Mouse (Mus musculus): ENCODE measurements around the gene Mtus2. TPM values are rescaled to one million over a fixed set of nuclear protein-coding genes. Genes with fewer than 3 reads are reported as not detected.
A peak's percentile ranks its signal among the peaks of the same experiment; 100 is the strongest.

Mtus2 gene
- polyA plus RNA-seq, 1 experiment from 2014 or later, result 8.1 TPM

DNA sequence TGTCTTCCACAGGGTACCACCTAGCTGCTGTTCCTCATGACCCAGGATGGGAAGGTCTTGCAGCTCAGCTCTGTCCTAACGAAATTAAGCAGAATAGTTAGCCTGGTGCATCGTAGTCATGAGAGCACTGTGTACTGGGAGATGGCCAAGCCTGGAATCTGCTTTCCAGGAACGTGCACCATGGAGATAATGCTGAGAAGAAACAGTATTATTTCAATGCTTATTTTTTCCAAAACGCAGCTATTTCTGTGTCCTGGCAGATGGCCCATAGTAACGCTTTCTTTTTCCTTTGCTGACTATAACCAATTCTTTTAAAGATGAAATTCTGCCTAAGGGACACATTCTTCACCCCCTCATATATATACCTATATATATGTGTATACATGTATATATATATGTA, 108.1 kb downstream of the Mtus2 start:
- Histone ChIP-seq H3K9me3 (ENCODE audit: control insufficient read depth, low read length) (peaks cover 5% of the 10 kb centered on the region; the same call in 1 of the 2 replicates), H3K4me2 (ENCODE audit: low read depth, low read length, severe bottlenecking) (no peak overlapping the region), H3K4me1 (replicated peaks; ENCODE audit: control insufficient read depth, insufficient read depth, low read length) (no peaks in the 10 kb centered on the region), H3K9ac (ENCODE audit: low read length) (no peak overlapping the region), H3K36me3 (ENCODE audit: control insufficient read depth, insufficient read depth, low read length) (no peaks in the 10 kb centered on the region), H3K27ac (ENCODE audit: low read depth, low read length) (no peak overlapping the region), H3K27me3 (ENCODE audit: control insufficient read depth, insufficient read depth, low read length) (no peaks in the 10 kb centered on the region), H3K4me3 (ENCODE audit: low read depth, low read length) (no peak overlapping the region)
- DNase-seq (ENCODE audit: low spot score) (no peak), ATAC-seq (replicated peaks; ENCODE audit: low FRiP score) (no peak)
- 72% methylated on average over 5 of the region's 5 CpGs for WGBS

GRCm38 (mm10) chr5:148069909-148070308, 112.8 kb downstream of the Mtus2 start:
- ATAC-seq (replicated peaks; ENCODE audit: low FRiP score), result no peak
- H3K27me3 ChIP-seq (ENCODE audit: control insufficient read depth, insufficient read depth, low read length), result no peaks in the 10 kb centered on the region
- WGBS, result 11% methylated on average over 4 of the region's 4 CpGs

DNA sequence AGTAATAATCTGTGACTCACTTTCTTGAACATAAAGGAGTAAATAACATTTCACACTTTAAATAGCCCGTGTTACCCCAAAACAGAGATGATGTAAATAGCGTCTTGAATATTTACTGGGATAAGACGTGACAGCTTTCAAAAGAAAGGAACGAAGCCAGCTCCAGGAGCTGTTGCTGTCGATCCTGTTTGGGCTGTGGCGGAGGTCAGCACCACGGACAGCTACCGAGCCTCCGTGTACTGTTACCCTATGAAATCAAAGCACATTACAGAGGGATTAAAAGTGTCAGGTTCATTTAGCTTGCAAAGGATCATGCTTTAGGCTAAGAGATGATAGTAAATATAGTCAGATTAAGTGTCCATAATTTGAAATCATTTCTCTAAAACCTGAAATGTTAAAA, 114.7 kb downstream of the Mtus2 start:
- no peak overlapping the region for H3K4me2 ChIP-seq (ENCODE audit: low read depth, low read length, severe bottlenecking)
- H3K27me3 ChIP-seq (ENCODE audit: control insufficient read depth, insufficient read depth, low read length), result no peaks in the 10 kb centered on the region
- H3K9me3 ChIP-seq (ENCODE audit: control insufficient read depth, low read length), result no peaks in the 10 kb centered on the region
- no peak overlapping the region for H3K27ac ChIP-seq (ENCODE audit: low read depth, low read length)
- H3K4me3 ChIP-seq (ENCODE audit: low read depth, low read length), result no peak overlapping the region
- H3K4me1 ChIP-seq (replicated peaks; ENCODE audit: control insufficient read depth, insufficient read depth, low read length), result no peaks in the 10 kb centered on the region
- DNase-seq (ENCODE audit: low spot score) (peak; percentile 82), ATAC-seq (replicated peaks; ENCODE audit: low FRiP score) (no peak)
- 10% methylated on average over 9 of the region's 9 CpGs for WGBS
- no peak overlapping the region for H3K9ac ChIP-seq (ENCODE audit: low read length)
- no peaks in the 10 kb centered on the region for H3K36me3 ChIP-seq (ENCODE audit: control insufficient read depth, insufficient read depth, low read length)

More at GRCm38 (mm10) chr5:148069909-148070308, 112.8 kb downstream of the Mtus2 start:
- Histone ChIP-seq H3K4me2 (ENCODE audit: low read depth, low read length, severe bottlenecking) (no peak overlapping the region), H3K4me1 (replicated peaks; ENCODE audit: control insufficient read depth, insufficient read depth, low read length) (no peaks in the 10 kb centered on the region), H3K4me3 (ENCODE audit: low read depth, low read length) (no peak overlapping the region), H3K9ac (ENCODE audit: low read length) (no peak overlapping the region), H3K9me3 (ENCODE audit: control insufficient read depth, low read length) (no peaks in the 10 kb centered on the region), H3K27ac (ENCODE audit: low read depth, low read length) (no peak overlapping the region), H3K36me3 (ENCODE audit: control insufficient read depth, insufficient read depth, low read length) (no peaks in the 10 kb centered on the region)
- DNase-seq (ENCODE audit: low spot score), result peak; percentile 66

DNA sequence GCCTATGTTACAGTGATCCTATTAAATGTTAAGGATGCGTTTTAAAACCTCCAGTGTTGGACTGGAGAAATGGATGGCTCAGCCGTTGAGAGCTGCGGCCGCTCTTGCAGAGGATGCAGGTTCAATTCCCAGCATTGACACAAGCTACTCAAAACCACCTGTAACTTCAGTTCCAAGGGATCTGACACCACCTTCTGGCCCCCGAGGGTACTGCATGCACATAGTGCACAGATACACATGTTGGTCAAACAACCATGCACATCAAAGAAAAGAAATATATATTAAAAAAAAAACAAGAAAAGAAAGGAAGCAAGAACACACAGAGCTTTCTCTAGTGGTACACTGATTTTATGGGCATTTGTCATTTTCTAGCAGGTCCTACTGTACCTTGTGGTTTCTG, 116.3 kb downstream of the Mtus2 start:
- Histone ChIP-seq H3K4me1 (replicated peaks; ENCODE audit: control insufficient read depth, insufficient read depth, low read length) (no peaks in the 10 kb centered on the region), H3K4me3 (ENCODE audit: low read depth, low read length) (no peak overlapping the region), H3K27ac (ENCODE audit: low read depth, low read length) (no peak overlapping the region), H3K36me3 (ENCODE audit: control insufficient read depth, insufficient read depth, low read length) (no peaks in the 10 kb centered on the region), H3K27me3 (ENCODE audit: control insufficient read depth, insufficient read depth, low read length) (no peaks in the 10 kb centered on the region), H3K4me2 (ENCODE audit: low read depth, low read length, severe bottlenecking) (no peak overlapping the region), H3K9ac (ENCODE audit: low read length) (no peak overlapping the region), H3K9me3 (ENCODE audit: control insufficient read depth, low read length) (no peaks in the 10 kb centered on the region)
- ATAC-seq (replicated peaks; ENCODE audit: low FRiP score) (no peak), DNase-seq (ENCODE audit: low spot score) (no peak)
- 91% methylated on average over 5 of the region's 5 CpGs for whole genome bisulfite sequencing

- Histone ChIP-seq H3K9me3 (ENCODE audit: control insufficient read depth, low read length) (peaks cover 4% of the 10 kb centered on the region; the same call in 1 of the 2 replicates), H3K9ac (ENCODE audit: low read length) (no peak overlapping the region), H3K27ac (ENCODE audit: low read depth, low read length) (no peak overlapping the region), H3K4me1 (replicated peaks; ENCODE audit: control insufficient read depth, insufficient read depth, low read length) (no peaks in the 10 kb centered on the region), H3K4me2 (ENCODE audit: low read depth, low read length, severe bottlenecking) (no peak overlapping the region), H3K27me3 (ENCODE audit: control insufficient read depth, insufficient read depth, low read length) (no peaks in the 10 kb centered on the region), H3K36me3 (ENCODE audit: control insufficient read depth, insufficient read depth, low read length) (no peaks in the 10 kb centered on the region), H3K4me3 (ENCODE audit: low read depth, low read length) (no peak overlapping the region)
- ATAC-seq (replicated peaks; ENCODE audit: low FRiP score) (no peak), DNase-seq (ENCODE audit: low spot score) (no peak)
- 82% methylated on average over 3 of the region's 3 CpGs for WGBS
Observed at GRCm38 (mm10) chr5:148079732-148080131, 122.6 kb downstream of the Mtus2 start.

DNA sequence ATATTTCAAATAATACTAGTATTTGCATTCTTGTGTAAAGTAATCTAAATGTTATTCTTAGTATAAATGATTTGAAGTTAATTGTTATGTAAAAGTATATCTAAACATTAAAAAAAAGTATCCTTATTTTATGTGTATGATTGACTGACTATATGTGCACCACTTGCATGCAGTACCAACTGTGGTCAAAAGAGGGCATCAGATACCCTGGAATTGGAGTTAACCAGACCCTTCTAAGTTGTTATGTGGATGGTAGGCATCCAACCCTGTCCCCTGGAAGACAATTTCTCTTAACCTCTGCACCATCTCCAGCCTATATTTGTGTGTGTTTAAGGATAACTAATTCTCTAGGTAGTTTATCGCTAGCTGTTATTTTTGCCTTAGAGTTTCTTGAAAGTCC, 126.4 kb downstream of the Mtus2 start:
- H3K9me3 ChIP-seq (ENCODE audit: control insufficient read depth, low read length), result peaks cover 4% of the 10 kb centered on the region; the same call in 1 of the 2 replicates
- DNase-seq (ENCODE audit: low spot score), result no peak
- ATAC-seq (replicated peaks; ENCODE audit: low FRiP score), result no peak
- no peaks in the 10 kb centered on the region for H3K27me3 ChIP-seq (ENCODE audit: control insufficient read depth, insufficient read depth, low read length)
- no peaks in the 10 kb centered on the region for H3K4me1 ChIP-seq (replicated peaks; ENCODE audit: control insufficient read depth, insufficient read depth, low read length)
- no peak overlapping the region for H3K9ac ChIP-seq (ENCODE audit: low read length)
- H3K4me2 ChIP-seq (ENCODE audit: low read depth, low read length, severe bottlenecking), result no peak overlapping the region
- H3K4me3 ChIP-seq (ENCODE audit: low read depth, low read length), result no peak overlapping the region
- no peak overlapping the region for H3K27ac ChIP-seq (ENCODE audit: low read depth, low read length)
- H3K36me3 ChIP-seq (ENCODE audit: control insufficient read depth, insufficient read depth, low read length), result no peaks in the 10 kb centered on the region
- 100% methylated on average over 1 of the region's 1 CpGs for WGBS

- Histone ChIP-seq H3K4me3 (ENCODE audit: low read depth, low read length) (no peak overlapping the region), H3K9ac (ENCODE audit: low read length) (no peak overlapping the region), H3K36me3 (ENCODE audit: control insufficient read depth, insufficient read depth, low read length) (no peaks in the 10 kb centered on the region), H3K4me2 (ENCODE audit: low read depth, low read length, severe bottlenecking) (no peak overlapping the region), H3K4me1 (replicated peaks; ENCODE audit: control insufficient read depth, insufficient read depth, low read length) (no peaks in the 10 kb centered on the region), H3K9me3 (ENCODE audit: control insufficient read depth, low read length) (peaks cover 3% of the 10 kb centered on the region; the same call in 1 of the 2 replicates), H3K27ac (ENCODE audit: low read depth, low read length) (no peak overlapping the region), H3K27me3 (ENCODE audit: control insufficient read depth, insufficient read depth, low read length) (no peaks in the 10 kb centered on the region)
- 84% methylated on average over 5 of the region's 5 CpGs for WGBS
- ATAC-seq (replicated peaks; ENCODE audit: low FRiP score) (no peak), DNase-seq (ENCODE audit: low spot score) (no peak)
Observed at GRCm38 (mm10) chr5:148084766-148085165, 127.6 kb downstream of the Mtus2 start.

GRCm38 (mm10) chr5:148087796-148088195, 130.7 kb downstream of the Mtus2 start:
- Histone ChIP-seq H3K36me3 (ENCODE audit: control insufficient read depth, insufficient read depth, low read length) (no peaks in the 10 kb centered on the region), H3K27ac (ENCODE audit: low read depth, low read length) (no peak overlapping the region), H3K4me1 (replicated peaks; ENCODE audit: control insufficient read depth, insufficient read depth, low read length) (no peaks in the 10 kb centered on the region), H3K4me3 (ENCODE audit: low read depth, low read length) (no peak overlapping the region), H3K9ac (ENCODE audit: low read length) (no peak overlapping the region), H3K9me3 (ENCODE audit: control insufficient read depth, low read length) (no peaks in the 10 kb centered on the region; the same call in 1 of the 2 replicates), H3K4me2 (ENCODE audit: low read depth, low read length, severe bottlenecking) (no peak overlapping the region), H3K27me3 (ENCODE audit: control insufficient read depth, insufficient read depth, low read length) (no peaks in the 10 kb centered on the region)
- 78% methylated on average over 3 of the region's 3 CpGs for whole genome bisulfite sequencing
- ATAC-seq (replicated peaks; ENCODE audit: low FRiP score), result no peak
- no peak for DNase-seq (ENCODE audit: low spot score)

DNA sequence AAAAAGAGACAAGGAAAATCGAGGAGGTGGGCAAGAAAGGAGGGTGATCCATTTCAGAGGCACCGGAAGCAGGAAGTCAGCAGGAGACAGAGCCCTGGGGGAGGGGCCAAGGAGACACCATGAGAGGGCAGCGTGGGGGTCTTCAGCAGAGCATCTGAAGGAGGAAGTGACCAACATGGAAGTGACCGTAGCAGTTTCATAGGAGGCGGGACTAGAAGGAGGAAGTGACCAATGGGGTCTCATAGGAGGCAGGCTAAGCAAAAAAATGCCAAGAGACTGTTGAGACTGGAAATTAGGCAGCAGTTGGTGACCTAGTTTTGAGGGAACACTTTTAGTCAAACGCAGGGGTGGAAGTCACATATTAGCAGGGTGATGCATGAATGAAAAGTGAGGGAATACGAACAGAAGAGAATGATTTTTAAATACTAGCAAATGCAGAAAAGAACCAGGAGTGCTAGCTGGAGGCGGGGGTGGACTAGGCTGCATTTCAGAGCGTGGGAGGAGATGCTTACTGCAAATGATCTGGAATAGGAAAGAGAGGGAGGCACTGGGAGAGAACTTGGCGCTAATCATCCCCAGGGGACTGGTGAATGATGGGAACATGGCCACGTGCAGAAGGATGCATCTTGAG, 133.2 kb downstream of the Mtus2 start:
- Histone ChIP-seq H3K4me1 (replicated peaks; ENCODE audit: control insufficient read depth, insufficient read depth, low read length) (no peaks in the 10 kb centered on the region), H3K9ac (ENCODE audit: low read length) (no peak overlapping the region), H3K4me2 (ENCODE audit: low read depth, low read length, severe bottlenecking) (no peak overlapping the region), H3K9me3 (ENCODE audit: control insufficient read depth, low read length) (no peaks in the 10 kb centered on the region), H3K4me3 (ENCODE audit: low read depth, low read length) (no peak overlapping the region), H3K36me3 (ENCODE audit: control insufficient read depth, insufficient read depth, low read length) (no peaks in the 10 kb centered on the region), H3K27me3 (ENCODE audit: control insufficient read depth, insufficient read depth, low read length) (no peaks in the 10 kb centered on the region), H3K27ac (ENCODE audit: low read depth, low read length) (no peak overlapping the region)
- WGBS, result 86% methylated on average over 11 of the region's 11 CpGs
- ATAC-seq (replicated peaks; ENCODE audit: low FRiP score) (no peak), DNase-seq (ENCODE audit: low spot score) (no peak)

Measured in forebrain, embryonic 11.5 days (tissue).